In the genomic region with DNA sequence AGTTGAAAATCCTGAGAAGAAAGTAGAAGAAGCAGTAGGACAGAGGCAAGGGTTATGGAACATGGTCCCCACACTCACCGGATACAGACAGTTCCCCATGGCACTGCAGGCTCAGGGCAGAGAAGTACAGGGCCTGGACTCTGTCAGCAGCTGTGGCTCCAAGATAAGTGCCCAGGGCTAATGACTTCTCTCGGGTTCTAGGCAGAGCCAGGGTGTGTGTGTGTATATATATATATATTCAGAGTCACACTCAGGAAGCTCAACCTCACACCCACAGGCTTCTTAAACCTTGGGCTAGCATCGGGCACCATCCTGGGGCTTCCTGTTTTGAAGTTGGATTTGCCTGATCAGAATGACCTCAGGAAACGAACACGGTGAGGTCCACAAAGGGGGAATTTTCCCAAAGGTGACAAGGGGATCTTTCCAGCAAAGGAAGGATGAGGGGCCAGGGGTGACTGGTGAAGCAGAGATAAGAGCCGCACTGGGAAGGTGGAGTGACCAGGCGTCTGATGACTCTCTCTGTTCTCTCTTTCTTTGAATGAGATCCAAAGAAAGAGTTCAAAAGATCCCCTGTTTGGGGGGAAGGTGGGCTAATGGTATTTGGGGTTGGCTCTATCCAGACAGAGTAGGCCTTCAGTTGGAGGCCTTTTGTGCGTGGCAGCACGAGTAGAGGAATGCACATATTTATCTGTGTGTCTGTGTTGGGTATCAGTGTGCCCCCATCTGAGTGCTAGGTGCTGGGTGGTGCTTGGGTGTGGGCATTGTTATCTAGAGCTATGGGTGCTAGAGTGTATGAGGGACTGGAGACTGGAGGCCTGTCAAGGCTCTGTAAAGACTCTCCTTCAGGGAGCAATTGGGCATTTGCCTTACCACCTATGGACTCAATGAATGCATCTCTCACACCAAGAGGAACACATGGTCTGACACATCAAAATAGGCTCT, we compare ENCODE assay signal across 10 mouse cellular contexts. TPM values are rescaled to one million over a fixed set of nuclear protein-coding genes. Genes with fewer than 3 reads are reported as not detected.
DNase-seq lines count a peak whose midpoint lies in the region; ATAC-seq and TF ChIP-seq lines count a peak whose summit lies in the region.
"Had no signal": no experiment of that assay in that cellular context is flagged by ENCODE, and none has a peak within 500 bp of the region (broad histone marks: within the 10 kb centered on the region; RNA-seq: fewer than 3 reads in every experiment).

A gene (minus strand): TSS at position 439 of the 942 bp plus-strand sequence.

- H3K4me1 ChIP-seq in heart, embryonic 12.5 days (replicated peaks), result peaks cover 28% of the 10 kb centered on the region
- H3K4me1 ChIP-seq in bone marrow, adult 2 months (ENCODE audit: control insufficient read depth, insufficient read depth, low read length), result no peaks in the 10 kb centered on the region
- no peaks in the 10 kb centered on the region for H3K4me1 ChIP-seq in hindbrain, embryonic 16.5 days (ENCODE audit: control insufficient read depth, insufficient read depth, low read depth, low read length)

- H3K27ac ChIP-seq in heart, embryonic 12.5 days (ENCODE audit: poor library complexity, severe bottlenecking), result peak within 1 kb of the TSS; percentile 31; the same call in 1 of the 2 replicates
- H3K27ac ChIP-seq in bone marrow, adult 2 months (ENCODE audit: control insufficient read depth, insufficient read depth, low read depth, low read length, poor library complexity), result peak within 1 kb of the TSS; percentile 91
- no peak within 1 kb of the TSS for H3K27ac ChIP-seq in hindbrain, embryonic 16.5 days (ENCODE audit: low read depth, low read length)

- no peaks in the 10 kb centered on the region for H3K27me3 ChIP-seq in heart, embryonic 12.5 days (replicated peaks)
- H3K27me3 ChIP-seq in hindbrain, embryonic 16.5 days (replicated peaks; ENCODE audit: control insufficient read depth, insufficient read depth, low read length), result no peaks in the 10 kb centered on the region

- H3K4me3 ChIP-seq in heart, embryonic 12.5 days, result 0 out of 2 replicates have a peak within 1 kb of the TSS, but pooled peaks have one; percentile 22
- H3K4me3 ChIP-seq in bone marrow, adult 2 months (replicated peaks; ENCODE audit: control insufficient read depth, low read depth, low read length), result peak within 1 kb of the TSS; percentile 79
- no peak within 1 kb of the TSS for H3K4me3 ChIP-seq in hindbrain, embryonic 16.5 days (ENCODE audit: low read length)

- H3K9me3 ChIP-seq in heart, embryonic 12.5 days (replicated peaks), result no peaks in the 10 kb centered on the region
- no peaks in the 10 kb centered on the region for H3K9me3 ChIP-seq in hindbrain, embryonic 16.5 days (ENCODE audit: control insufficient read depth, low read length)

- H3K36me3 ChIP-seq in heart, embryonic 12.5 days, result no peaks in the 10 kb centered on the region
- peaks cover 3% of the 10 kb centered on the region; the same call in 1 of the 2 replicates for H3K36me3 ChIP-seq in hindbrain, embryonic 16.5 days (ENCODE audit: control insufficient read depth, insufficient read depth, low read length)

- peak within 1 kb of the TSS; percentile 19 for H3K4me2 ChIP-seq in heart, embryonic 12.5 days
- H3K4me2 ChIP-seq in hindbrain, embryonic 16.5 days (ENCODE audit: low read length), result no peak within 1 kb of the TSS

- peak; percentile 42 for TF ChIP-seq POLR2A in bone marrow, adult 2 months (IDR thresholded peaks at IDR 0.05; ENCODE audit: borderline replicate concordance, control insufficient read depth, low read depth, low read length)

- H3K9ac ChIP-seq in heart, embryonic 12.5 days, result no peak within 1 kb of the TSS
- H3K9ac ChIP-seq in hindbrain, embryonic 16.5 days (ENCODE audit: low read depth, low read length), result no peak within 1 kb of the TSS

- peak; percentile 87 for ATAC-seq in heart, embryonic 12.5 days (ENCODE audit: insufficient number of reproducible peaks, low FRiP score)
- no peak for ATAC-seq in hindbrain, embryonic 16.5 days
- ATAC-seq in megakaryocyte progenitor cell, adult 5-6 weeks (replicated peaks; ENCODE audit: poor library complexity), result peak; percentile 68
- no peak for ATAC-seq in monocyte, adult 5-6 weeks (replicated peaks; ENCODE audit: insufficient number of reproducible peaks, low FRiP score, low TSS enrichment, poor library complexity, severe bottlenecking)
- ATAC-seq: inflammation-experienced regulatory T-cells, adult 6 months had no signal

- TF ChIP-seq CTCF in bone marrow, adult 2 months (IDR thresholded peaks at IDR 0.05; ENCODE audit: control insufficient read depth, insufficient read depth, low read length), result no peak

- no peak for DNase-seq in heart, postnatal 4 days
- DNase-seq in right cerebral cortex, postnatal 4 days, result no peak
- DNase-seq in kidney, adult 11 months, result no peak

- WGBS in heart, embryonic 12.5 days, result 22% methylated on average over 9 of the region's 9 CpGs
- 33% methylated on average over 9 of the region's 9 CpGs for WGBS in bone marrow, adult 2 months
- 78% methylated on average over 9 of the region's 9 CpGs for WGBS in hindbrain, embryonic 16.5 days

RNA-seq across cellular contexts. Expression of the gene that starts here (rescaled TPM):
- 3.9 and 4.5 TPM in 2 replicates for polyA plus RNA-seq in heart, embryonic 12.5 days (2016; fragmentation: Nextera tagmentation; extraction: Ambion mirVana)
- total RNA-seq in heart, postnatal 4 days (2021), result under 1 TPM; 0.38 to 0.62 TPM
- 25.2 and 25.7 TPM in 2 replicates for polyA plus RNA-seq in bone marrow, adult 2 months (2011; ENCODE audit: insufficient read depth, insufficient read length, low replicate concordance, missing spikeins)
- 17.5 and 20.4 TPM in 2 replicates for polyA plus RNA-seq in hindbrain, embryonic 16.5 days (2015; fragmentation: Nextera tagmentation; extraction: Ambion mirVana)
- not detected in 2 replicates for total RNA-seq in megakaryocyte progenitor cell, adult 5-6 weeks (2015)
- total RNA-seq in megakaryocyte progenitor cell, adult 5-6 weeks (2017), result not detected in 2 replicates
- total RNA-seq in monocyte, adult 5-6 weeks (2017), result not detected in 3 replicates
- total RNA-seq: neutrophil, adult 5-6 weeks had no signal
- polyA plus RNA-seq: inflammation-experienced regulatory T-cells, adult 6 months had no signal

Comparison
In these comparisons a context has a peak if more than half of its experiments do, and no peak if none do; other contexts are left out.
1. Peak in ATAC-seq in megakaryocyte progenitor cell, adult 5-6 weeks; RNA of the gene not detected or under 1 TPM.